Mouse (Mus musculus) spleen, adult 2 months (tissue): ENCODE data around the gene Minar1. TPM values are rescaled to one million over a fixed set of nuclear protein-coding genes. Genes with fewer than 3 reads are reported as not detected.

ENCODE experiments used
- DNase-seq, 2 experiments: peaks; one replicate each; pipeline versions ENCODE4 v3.0.0 to v3.0.0-alpha.2; 2012 to 2021; ENCODE audit warnings: low spot score in 2 of 2, low read depth in 1 of 2
- H3K27ac ChIP-seq: fragments of 200-500 bp; 2 replicates; pipeline ENCODE4 v1.5.1; 2012; ENCODE audit warnings: low read length, inconsistent platforms; ENCODE audit not compliant: insufficient read depth
- H3K27me3 ChIP-seq: fragments of 200-500 bp; 2 replicates; pipeline ENCODE4 v1.6.1; 2012; ENCODE audit warnings: mild to moderate bottlenecking, moderate library complexity, low read length, inconsistent platforms; ENCODE audit not compliant: control insufficient read depth, insufficient read depth
- H3K36me3 ChIP-seq: fragments of 200-500 bp; 2 replicates; pipeline ENCODE4 v1.6.1; 2012; ENCODE audit warnings: mild to moderate bottlenecking, low read length, inconsistent platforms; ENCODE audit not compliant: control insufficient read depth, insufficient read depth
- H3K4me1 ChIP-seq: fragments of 200-500 bp; 2 replicates; pipeline ENCODE4 v1.6.1; 2011; ENCODE audit warnings: inconsistent platforms; ENCODE audit not compliant: control insufficient read depth, insufficient read depth, insufficient read length
- H3K4me3 ChIP-seq: fragments of 200-500 bp; 2 replicates; pipeline ENCODE4 v1.5.1; 2011; ENCODE audit warnings: mild to moderate bottlenecking, inconsistent platforms; ENCODE audit not compliant: insufficient read depth, insufficient read length; ENCODE audit errors: extremely low read depth
- CTCF ChIP-seq: fragments of 200-500 bp; IDR thresholded peaks from 2 replicates; pipeline ENCODE4 v1.5.1; 2011; ENCODE audit warnings: mild to moderate bottlenecking, inconsistent platforms; ENCODE audit not compliant: insufficient read depth, insufficient read length, insufficient replicate concordance; ENCODE audit errors: extremely low read depth
- POLR2A ChIP-seq: fragments of 200-500 bp; IDR thresholded peaks from 2 replicates; pipeline ENCODE4 v1.6.1; 2011; ENCODE audit warnings: low read depth, low read length, inconsistent platforms
- WGBS: fragments of 180-500 bp; shearing (Covaris S2); methylation state at CpG from one replicate; pipeline ENCODE4 v1.1.7; 2018; 5-methylcytosine and 5-hydroxymethylcytosine counted together
- polyA plus RNA-seq: library from polyadenylated mRNA; depleted of rRNA; stranded (reverse); fragments of >200 nt; gene quantifications from 2 replicates; pipeline ENCODE4 v1.2.3, GENCODE M21; 2012

Minar1 gene
- polyA plus RNA-seq, 1 experiment: 0.05 TPM

DNA sequence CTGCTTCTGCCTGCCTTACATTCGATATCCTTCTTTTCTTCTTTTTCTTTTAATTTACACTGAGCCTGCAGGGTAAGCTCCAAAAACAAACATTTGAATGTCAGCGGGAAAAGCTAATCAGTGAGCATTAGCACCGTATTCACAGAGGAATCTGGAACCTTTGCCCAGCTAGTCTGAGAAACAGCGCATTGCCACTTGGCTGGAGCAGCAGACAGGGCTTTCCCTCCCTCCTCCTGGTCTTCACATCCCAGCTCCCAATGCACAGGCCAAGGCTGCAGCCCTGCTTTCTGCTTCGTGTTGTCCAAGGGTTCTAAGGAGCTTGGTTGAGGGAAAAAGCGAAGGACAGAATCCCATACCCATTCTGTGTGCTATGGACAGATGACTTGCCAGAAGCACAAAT is 2.6 kb downstream of the Minar1 start:
- H3K4me3 ChIP-seq: no peak overlapping the region
- no peak for DNase-seq
- 0 out of 2 replicates have a peak, but pooled peaks cover 2% of the 10 kb centered on the region for H3K4me1 ChIP-seq
- no peak for TF ChIP-seq POLR2A
- no peak for TF ChIP-seq CTCF
- H3K27ac ChIP-seq: no peak overlapping the region
- peaks cover 9% of the 10 kb centered on the region for H3K27me3 ChIP-seq
- no peaks in the 10 kb centered on the region for H3K36me3 ChIP-seq
- WGBS: 35% methylated on average over 6 of the region's 6 CpGs

DNA sequence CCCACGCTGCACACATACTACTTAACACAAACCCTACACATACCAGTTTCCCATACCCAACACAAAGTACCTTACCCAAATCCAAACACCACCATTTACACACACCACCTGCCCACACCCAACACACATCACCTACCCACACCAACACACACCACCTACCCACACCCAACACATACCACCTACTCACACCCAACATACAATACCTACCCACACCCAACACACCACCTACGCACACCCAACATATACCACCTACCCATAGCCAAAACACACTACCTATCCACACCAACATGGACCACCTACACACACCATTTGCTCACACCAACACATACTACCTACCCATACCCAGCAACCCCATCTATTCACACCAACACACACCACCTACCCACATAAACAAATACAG is 6.0 kb downstream of the Minar1 start:
- Histone ChIP-seq H3K27ac (no peak overlapping the region), H3K27me3 (no peaks in the 10 kb centered on the region; the same call in 1 of the 2 replicates), H3K36me3 (no peaks in the 10 kb centered on the region), H3K4me3 (no peak overlapping the region), H3K4me1 (no peaks in the 10 kb centered on the region)
- TF ChIP-seq POLR2A: no peak
- no peak for DNase-seq
- 80% methylated on average over 2 of the region's 2 CpGs for WGBS

DNA sequence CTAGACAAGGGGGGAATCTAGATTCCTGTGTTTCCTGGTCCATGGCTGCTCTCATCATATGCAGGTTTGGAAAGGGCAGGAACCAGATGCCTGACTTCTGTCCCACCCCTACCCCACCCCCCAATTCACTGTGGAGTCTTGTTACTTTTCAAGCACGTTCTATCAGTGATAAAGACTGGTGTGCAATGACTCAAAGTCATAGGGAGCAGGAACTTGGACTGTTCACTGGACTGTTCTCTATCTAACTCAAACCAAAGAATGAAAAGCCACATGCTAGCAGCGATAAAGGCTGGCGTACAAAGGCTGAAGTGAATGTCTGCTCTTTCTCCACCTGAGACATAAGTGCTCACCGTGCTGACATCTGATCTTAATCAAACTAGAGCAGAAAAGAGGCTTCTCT is 12.3 kb downstream of the Minar1 start:
- no peaks in the 10 kb centered on the region; the same call in 1 of the 2 replicates for H3K27me3 ChIP-seq
- no peaks in the 10 kb centered on the region for H3K4me1 ChIP-seq
- no peaks in the 10 kb centered on the region for H3K36me3 ChIP-seq
- H3K27ac ChIP-seq: no peak overlapping the region
- no peak overlapping the region for H3K4me3 ChIP-seq
- no peak for DNase-seq
- 75% methylated on average over 4 of the region's 4 CpGs for WGBS
- no peak for TF ChIP-seq POLR2A
- no peak for TF ChIP-seq CTCF

DNA sequence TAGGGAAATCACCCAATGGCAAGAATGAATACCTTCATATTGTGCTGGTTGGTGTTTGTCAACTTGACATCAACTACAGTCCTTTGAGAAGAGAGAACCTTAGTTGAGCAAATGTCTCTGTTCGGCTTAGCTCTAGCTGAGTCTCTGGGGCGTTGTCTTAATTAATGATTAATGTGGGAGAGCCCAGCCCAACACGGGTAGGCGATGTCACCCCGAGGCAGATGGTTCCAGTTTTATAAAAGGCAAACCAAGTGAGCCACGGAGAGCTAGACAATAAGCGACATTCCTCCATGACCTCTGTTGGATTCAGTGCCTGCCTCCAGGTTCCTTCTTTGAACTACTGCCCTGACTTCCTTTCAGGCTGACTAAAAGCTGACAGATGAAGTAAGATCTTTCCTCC is 15.6 kb downstream of the Minar1 start:
- no peak for DNase-seq
- Histone ChIP-seq H3K27me3 (no peaks in the 10 kb centered on the region; the same call in 1 of the 2 replicates), H3K36me3 (no peaks in the 10 kb centered on the region), H3K4me1 (no peaks in the 10 kb centered on the region), H3K4me3 (no peak overlapping the region), H3K27ac (no peak overlapping the region)
- no peak for TF ChIP-seq CTCF
- no peak for TF ChIP-seq POLR2A
- 78% methylated on average over 7 of the region's 7 CpGs for WGBS

DNA sequence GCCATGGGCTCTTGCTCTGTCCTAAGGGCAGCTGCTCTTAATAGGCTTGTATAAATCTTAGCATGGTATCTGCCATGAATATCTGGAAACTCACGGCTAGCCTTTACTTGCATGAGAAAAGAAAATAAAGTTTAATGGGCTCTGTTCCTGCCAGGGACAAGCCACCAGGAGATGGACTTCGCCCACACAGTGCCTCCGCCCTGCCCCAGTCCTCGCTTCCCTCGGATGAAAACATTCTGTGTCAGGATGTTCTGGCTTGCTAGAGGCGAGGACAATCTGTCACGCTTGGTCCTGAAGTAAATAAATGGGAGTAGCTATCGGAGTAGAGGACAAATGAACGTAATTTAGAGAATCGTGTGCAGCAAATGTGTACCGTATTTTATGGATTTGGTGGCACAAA is 16.7 kb downstream of the Minar1 start:
- H3K27me3 ChIP-seq: no peaks in the 10 kb centered on the region; the same call in 1 of the 2 replicates
- 81% methylated on average over 11 of the region's 11 CpGs for WGBS
- no peak for DNase-seq
- H3K36me3 ChIP-seq: no peaks in the 10 kb centered on the region
- no peak overlapping the region for H3K27ac ChIP-seq
- H3K4me3 ChIP-seq: no peak overlapping the region
- no peaks in the 10 kb centered on the region for H3K4me1 ChIP-seq
- TF ChIP-seq CTCF (no peak), POLR2A (no peak)

DNA sequence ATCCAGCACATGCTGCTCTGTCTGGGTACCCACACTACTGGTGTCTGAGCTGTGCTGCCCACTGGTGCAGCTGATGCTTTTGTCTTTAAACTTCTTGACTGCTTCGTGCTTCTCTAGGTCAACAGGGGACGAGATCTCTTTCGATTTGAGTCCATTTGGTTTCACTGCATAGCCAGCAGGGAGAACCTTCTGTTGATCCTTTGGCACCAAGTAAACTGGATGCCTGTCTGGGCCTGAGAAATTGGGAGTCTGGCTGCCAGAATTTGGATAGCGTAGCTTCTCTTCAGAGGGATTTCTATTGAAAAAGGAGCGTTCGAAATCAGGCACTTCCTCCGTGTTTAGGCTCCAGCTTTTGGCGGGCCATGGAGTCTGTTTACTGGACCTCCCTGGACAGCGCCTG is 21.0 kb downstream of the Minar1 start:
- TF ChIP-seq POLR2A (no peak), CTCF (no peak)
- no peak for DNase-seq
- Histone ChIP-seq H3K36me3 (no peaks in the 10 kb centered on the region), H3K4me1 (no peaks in the 10 kb centered on the region), H3K27me3 (no peaks in the 10 kb centered on the region), H3K4me3 (no peak overlapping the region), H3K27ac (no peak overlapping the region)
- 92% methylated on average over 9 of the region's 9 CpGs for WGBS

DNA sequence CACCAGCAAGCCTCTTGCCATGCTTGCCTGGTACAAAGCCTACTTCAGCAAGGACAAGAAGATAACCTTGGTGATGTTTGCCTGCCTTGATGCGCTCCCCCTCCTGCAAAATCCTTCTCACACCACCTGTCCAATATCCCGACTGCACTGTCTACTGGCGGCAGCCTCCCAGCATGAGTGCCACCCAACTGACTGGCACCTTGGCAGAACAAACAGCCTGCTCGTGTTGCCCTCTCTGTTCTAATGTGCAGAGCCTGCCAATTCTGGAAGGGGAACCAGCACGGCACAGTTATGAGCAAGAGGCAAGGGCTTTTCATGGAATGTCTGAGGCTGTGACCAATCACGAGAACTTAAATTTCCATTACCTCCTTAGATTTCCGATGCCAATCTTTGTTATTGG is 22.2 kb downstream of the Minar1 start:
- no peaks in the 10 kb centered on the region for H3K27me3 ChIP-seq
- no peaks in the 10 kb centered on the region for H3K4me1 ChIP-seq
- WGBS: 90% methylated on average over 7 of the region's 7 CpGs
- H3K4me3 ChIP-seq: no peak overlapping the region
- no peak for TF ChIP-seq CTCF
- TF ChIP-seq POLR2A: no peak
- no peak for DNase-seq
- no peaks in the 10 kb centered on the region for H3K36me3 ChIP-seq
- no peak overlapping the region for H3K27ac ChIP-seq

DNA sequence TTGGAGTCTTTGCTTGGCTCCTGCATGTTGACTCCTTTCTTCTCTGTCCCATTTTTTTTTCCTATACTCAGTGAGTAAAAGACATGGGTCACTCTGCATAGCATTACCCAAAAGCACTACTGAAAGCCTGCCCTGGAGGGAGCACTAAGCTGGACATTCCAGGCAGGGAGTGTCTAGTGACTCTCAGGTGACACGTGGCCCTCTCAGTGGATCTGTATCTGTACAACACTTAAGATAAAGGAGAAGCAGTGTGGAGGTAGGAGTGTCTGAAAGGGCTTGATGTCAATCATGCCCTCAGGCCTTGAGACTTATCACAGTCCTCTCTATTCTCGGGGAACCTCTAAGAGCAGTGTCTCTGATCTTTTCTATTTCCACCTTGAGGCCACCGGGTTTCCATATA is 25.9 kb downstream of the Minar1 start:
- DNase-seq: no peak
- H3K27ac ChIP-seq: no peak overlapping the region
- 70% methylated on average over 3 of the region's 3 CpGs for WGBS
- H3K4me1 ChIP-seq: no peaks in the 10 kb centered on the region
- TF ChIP-seq POLR2A: no peak
- TF ChIP-seq CTCF: no peak
- H3K27me3 ChIP-seq: no peaks in the 10 kb centered on the region
- no peak overlapping the region for H3K4me3 ChIP-seq
- no peaks in the 10 kb centered on the region for H3K36me3 ChIP-seq
